Mouse (Mus musculus) kidney, adult 2 months (tissue): ENCODE data around the gene Mxra8. TPM values are rescaled to one million over a fixed set of nuclear protein-coding genes. Genes with fewer than 3 reads are reported as not detected.

Experiments
- DNase-seq: peaks from one replicate; pipeline ENCODE4 v3.0.0; 2021
- H3K27ac ChIP-seq: fragments of 200-500 bp; 2 replicates; pipeline ENCODE4 v1.5.1; 2012; ENCODE audit warnings: low read depth, low read length, control low read depth, inconsistent platforms; ENCODE audit not compliant: insufficient read depth
- H3K27me3 ChIP-seq: fragments of 200-500 bp; replicated peaks from 2 replicates; pipeline ENCODE4 v1.6.1; 2012; ENCODE audit warnings: mild to moderate bottlenecking, moderate library complexity, low read length, inconsistent platforms; ENCODE audit not compliant: control insufficient read depth, insufficient read depth
- H3K36me3 ChIP-seq: fragments of 200-500 bp; 2 replicates; pipeline ENCODE4 v1.6.1; 2012; ENCODE audit warnings: mild to moderate bottlenecking, moderate library complexity, low read length, inconsistent platforms; ENCODE audit not compliant: control insufficient read depth, insufficient read depth
- H3K4me1 ChIP-seq: fragments of 200-500 bp; 2 replicates; pipeline ENCODE4 v1.6.1; 2011; ENCODE audit warnings: low read length; ENCODE audit not compliant: control insufficient read depth, insufficient read depth
- H3K4me3 ChIP-seq: fragments of 200-500 bp; 2 replicates; pipeline ENCODE4 v1.5.1; 2011; ENCODE audit warnings: mild to moderate bottlenecking, low read depth, low read length, control low read depth; ENCODE audit not compliant: insufficient read depth
- CTCF ChIP-seq: fragments of 200-500 bp; conservative IDR thresholded peaks from 2 replicates; pipeline ENCODE4 v1.5.1; 2011; ENCODE audit warnings: low read depth, mild to moderate bottlenecking, control low read depth, low read length, moderate library complexity, mixed read lengths; ENCODE audit not compliant: insufficient read depth, insufficient read length
- POLR2A ChIP-seq: fragments of 200-500 bp; IDR thresholded peaks from one replicate; pipeline ENCODE4 v1.6.1; 2011; ENCODE audit warnings: low read depth, low read length, control low read depth
- WGBS: fragments of 180-500 bp; shearing (Covaris S2); methylation state at CpG from one replicate; pipeline ENCODE4 v1.1.7; 2018; 5-methylcytosine and 5-hydroxymethylcytosine counted together
- polyA plus RNA-seq: library from polyadenylated mRNA; depleted of rRNA; stranded (reverse); fragments of >200 nt; gene quantifications from 2 replicates; pipeline ENCODE4 v1.2.3, GENCODE M21; 2012; rRNA removed

The Mxra8 gene
- polyA plus RNA-seq = 98.0 and 115 TPM in 2 replicates

- Histone ChIP-seq H3K27me3 (no peaks in the 10 kb centered on the region), H3K27ac (peak within 1 kb of the TSS; percentile 91), H3K4me1 (peaks cover 19% of the 10 kb centered on the region), H3K4me3 (peak within 1 kb of the TSS; percentile 73), H3K36me3 (no peaks in the 10 kb centered on the region)
- TF ChIP-seq POLR2A = peak; percentile 14
- no peak for TF ChIP-seq CTCF
- DNase-seq = peak; percentile 91
- 29% methylated on average over 16 of the region's 16 CpGs for WGBS
These were observed at the start of gene Mxra8 for GRCm38 (mm10) chr4:155839483-155839910. TSS of gene Mxra8 (plus strand) at chr4:155839680.

GRCm38 (mm10) chr4:155790021-155790489 is 49.4 kb upstream of the Mxra8 start, which contains the start of gene Ankrd65:
TSS of gene Ankrd65 (plus strand) at chr4:155790439.
- Histone ChIP-seq H3K36me3 (no peaks in the 10 kb centered on the region), H3K4me1 (peaks cover 12% of the 10 kb centered on the region; the same call in 1 of the 2 replicates), H3K27ac (peak within 1 kb of the TSS; percentile 79), H3K4me3 (peak within 1 kb of the TSS; percentile 36; the same call in 1 of the 2 replicates), H3K27me3 (no peaks in the 10 kb centered on the region)
- WGBS = 69% methylated on average over 3 of the region's 3 CpGs
- TF ChIP-seq POLR2A (no peak), CTCF (no peak)
- no peak for DNase-seq

- H3K27ac ChIP-seq = peak overlapping the region; percentile 79
- TF ChIP-seq POLR2A (no peak), CTCF (no peak)
- H3K4me3 ChIP-seq = no peak overlapping the region
- no peaks in the 10 kb centered on the region for H3K36me3 ChIP-seq
- DNase-seq = peak; percentile 84
- 39% methylated on average over 3 of the region's 3 CpGs for WGBS
- H3K4me1 ChIP-seq = peaks cover 12% of the 10 kb centered on the region; the same call in 1 of the 2 replicates
- H3K27me3 ChIP-seq = no peaks in the 10 kb centered on the region
These were observed 48.8 kb upstream of the Mxra8 start for GRCm38 (mm10) chr4:155790650-155791161.

GRCm38 (mm10) chr4:155791240-155791933 is 48.1 kb upstream of the Mxra8 start:
- peak overlapping the region; percentile 79 for H3K27ac ChIP-seq
- H3K4me1 ChIP-seq = peaks cover 12% of the 10 kb centered on the region; the same call in 1 of the 2 replicates
- H3K27me3 ChIP-seq = no peaks in the 10 kb centered on the region
- TF ChIP-seq POLR2A (no peak), CTCF (no peak)
- H3K36me3 ChIP-seq = no peaks in the 10 kb centered on the region
- peak overlapping the region; percentile 36 for H3K4me3 ChIP-seq
- 42% methylated on average over 24 of the region's 24 CpGs for whole genome bisulfite sequencing
- DNase-seq = peak; percentile 57

- DNase-seq = no peak
- H3K36me3 ChIP-seq = no peaks in the 10 kb centered on the region
- no peak overlapping the region for H3K4me3 ChIP-seq
- TF ChIP-seq CTCF (no peak), POLR2A (no peak)
- peaks cover 12% of the 10 kb centered on the region; the same call in 1 of the 2 replicates for H3K4me1 ChIP-seq
- H3K27me3 ChIP-seq = no peaks in the 10 kb centered on the region
- H3K27ac ChIP-seq = no peak overlapping the region
- 54% methylated on average over 2 of the region's 2 CpGs for WGBS
These were observed 45.8 kb upstream of the Mxra8 start for GRCm38 (mm10) chr4:155793730-155794129.

GRCm38 (mm10) chr4:155802075-155802474 is 37.4 kb upstream of the Mxra8 start:
- no peak for TF ChIP-seq CTCF
- TF ChIP-seq POLR2A = no peak
- 100% methylated on average over 1 of the region's 1 CpGs for WGBS

More at GRCm38 (mm10) chr4:155802075-155802474, 37.4 kb upstream of the Mxra8 start:
- Histone ChIP-seq H3K27me3 (no peaks in the 10 kb centered on the region), H3K36me3 (no peaks in the 10 kb centered on the region; the same call in 1 of the 2 replicates), H3K27ac (no peak overlapping the region), H3K4me3 (no peak overlapping the region), H3K4me1 (peaks cover 9% of the 10 kb centered on the region; the same call in 1 of the 2 replicates)
- no peak for DNase-seq
